Mouse (Mus musculus): ENCODE data around the gene Jpt2. TPM values are rescaled to one million over a fixed set of nuclear protein-coding genes. Genes with fewer than 3 reads are reported as not detected.

Jpt2 gene
- polyA plus RNA-seq, 1 experiment from 2014 or later: 201 TPM

- H3K4me1 ChIP-seq (ENCODE audit: control insufficient read depth, insufficient read depth, low read length): peaks cover 8% of the 10 kb centered on the region
- DNase-seq (ENCODE audit: low spot score): no peak
- H3K36me3 ChIP-seq (ENCODE audit: control insufficient read depth, insufficient read depth, low read length): no peaks in the 10 kb centered on the region
- no peak for ATAC-seq (ENCODE audit: insufficient number of reproducible peaks, low FRiP score, low TSS enrichment, low read depth)
- no peak overlapping the region for H3K9ac ChIP-seq (ENCODE audit: low read length)
- no peak overlapping the region for H3K4me3 ChIP-seq (ENCODE audit: low read depth, low read length)
- no peaks in the 10 kb centered on the region for H3K9me3 ChIP-seq (ENCODE audit: control insufficient read depth, low read length)
- WGBS: 92% methylated on average over 4 of the region's 4 CpGs
- peak overlapping the region; percentile 20; the same call in 1 of the 2 replicates for H3K4me2 ChIP-seq (ENCODE audit: low read depth, severe bottlenecking)
- H3K27ac ChIP-seq (replicated peaks; ENCODE audit: low read depth, low read length): no peak overlapping the region
- H3K27me3 ChIP-seq (ENCODE audit: control insufficient read depth, insufficient read depth, low read length): no peaks in the 10 kb centered on the region
These were observed 25.6 kb downstream of the Jpt2 start for GRCm38 (mm10) chr17:24934926-24935325.

GRCm38 (mm10) chr17:24933163-24933562 lies 27.3 kb downstream of the Jpt2 start:
- no peak for ATAC-seq (ENCODE audit: insufficient number of reproducible peaks, low FRiP score, low TSS enrichment, low read depth)

DNA sequence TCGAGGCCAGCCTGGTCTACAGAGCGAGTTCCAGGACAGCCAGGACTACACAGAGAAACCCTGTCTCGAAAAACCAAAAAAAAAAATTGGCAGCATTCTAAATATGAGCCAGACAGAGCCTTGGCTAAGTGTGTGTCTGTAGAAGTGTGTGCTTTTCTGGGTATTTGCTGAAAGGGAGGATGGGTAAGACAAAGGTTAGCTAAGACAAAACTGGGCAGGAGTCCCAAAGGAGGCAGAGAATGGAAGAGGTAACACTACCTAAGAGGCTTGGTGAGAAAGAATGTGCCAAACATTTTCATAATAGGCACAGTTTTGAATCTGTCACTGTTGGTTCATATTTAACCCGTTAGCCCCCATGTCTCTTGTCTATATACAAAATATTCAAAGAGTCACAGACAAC lies 28.1 kb downstream of the Jpt2 start:
- WGBS: 91% methylated on average over 4 of the region's 4 CpGs
- H3K27me3 ChIP-seq (ENCODE audit: control insufficient read depth, insufficient read depth, low read length): no peaks in the 10 kb centered on the region
- H3K9me3 ChIP-seq (ENCODE audit: control insufficient read depth, low read length): no peaks in the 10 kb centered on the region
- H3K4me2 ChIP-seq (ENCODE audit: low read depth, severe bottlenecking): no peak overlapping the region
- ATAC-seq (ENCODE audit: insufficient number of reproducible peaks, low FRiP score, low TSS enrichment, low read depth): no peak
- H3K36me3 ChIP-seq (ENCODE audit: control insufficient read depth, insufficient read depth, low read length): peaks cover 3% of the 10 kb centered on the region; the same call in 1 of the 2 replicates
- H3K9ac ChIP-seq (ENCODE audit: low read length): no peak overlapping the region
- DNase-seq (ENCODE audit: low spot score): no peak
- no peak overlapping the region for H3K4me3 ChIP-seq (ENCODE audit: low read depth, low read length)
- peaks cover 8% of the 10 kb centered on the region for H3K4me1 ChIP-seq (ENCODE audit: control insufficient read depth, insufficient read depth, low read length)
- H3K27ac ChIP-seq (replicated peaks; ENCODE audit: low read depth, low read length): no peak overlapping the region

More at GRCm38 (mm10) chr17:24933163-24933562, 27.3 kb downstream of the Jpt2 start:
- Histone ChIP-seq H3K36me3 (ENCODE audit: control insufficient read depth, insufficient read depth, low read length) (no peaks in the 10 kb centered on the region), H3K4me2 (ENCODE audit: low read depth, severe bottlenecking) (no peak overlapping the region), H3K27me3 (ENCODE audit: control insufficient read depth, insufficient read depth, low read length) (no peaks in the 10 kb centered on the region), H3K4me3 (ENCODE audit: low read depth, low read length) (no peak overlapping the region), H3K4me1 (ENCODE audit: control insufficient read depth, insufficient read depth, low read length) (peaks cover 8% of the 10 kb centered on the region), H3K9me3 (ENCODE audit: control insufficient read depth, low read length) (no peaks in the 10 kb centered on the region), H3K27ac (replicated peaks; ENCODE audit: low read depth, low read length) (no peak overlapping the region), H3K9ac (ENCODE audit: low read length) (no peak overlapping the region)
- WGBS: 76% methylated on average over 4 of the region's 4 CpGs
- no peak for DNase-seq (ENCODE audit: low spot score)

- no peak for ATAC-seq (ENCODE audit: insufficient number of reproducible peaks, low FRiP score, low TSS enrichment, low read depth)
- DNase-seq (ENCODE audit: low spot score): no peak
- Histone ChIP-seq H3K27ac (replicated peaks; ENCODE audit: low read depth, low read length) (no peak overlapping the region), H3K9ac (ENCODE audit: low read length) (no peak overlapping the region), H3K36me3 (ENCODE audit: control insufficient read depth, insufficient read depth, low read length) (peaks cover 10% of the 10 kb centered on the region), H3K4me1 (ENCODE audit: control insufficient read depth, insufficient read depth, low read length) (no peaks in the 10 kb centered on the region), H3K27me3 (ENCODE audit: control insufficient read depth, insufficient read depth, low read length) (no peaks in the 10 kb centered on the region), H3K9me3 (ENCODE audit: control insufficient read depth, low read length) (no peaks in the 10 kb centered on the region), H3K4me3 (ENCODE audit: low read depth, low read length) (no peak overlapping the region), H3K4me2 (ENCODE audit: low read depth, severe bottlenecking) (no peak overlapping the region)
- 85% methylated on average over 1 of the region's 1 CpGs for WGBS
These were observed 31.0 kb downstream of the Jpt2 start for GRCm38 (mm10) chr17:24929506-24929905.

DNA sequence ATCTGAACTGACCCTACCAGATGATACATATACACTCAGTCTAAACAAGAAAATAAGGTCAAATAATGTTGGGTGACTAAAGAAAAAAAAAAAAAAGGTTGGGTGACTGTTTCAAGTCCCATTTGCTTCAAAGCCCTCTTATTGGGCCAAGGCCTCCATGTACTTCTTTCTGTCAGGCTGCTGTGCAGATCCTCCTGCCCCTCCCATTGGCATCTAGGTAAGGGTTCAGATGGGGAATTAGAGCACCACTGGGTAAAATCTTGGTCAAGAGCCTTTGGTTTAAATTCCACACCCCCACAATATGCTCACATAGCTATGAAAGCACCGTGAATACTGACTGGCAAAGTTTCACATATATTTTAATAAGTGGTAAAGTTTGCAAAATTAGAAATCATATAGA lies 37.2 kb downstream of the Jpt2 start:
- H3K9ac ChIP-seq (ENCODE audit: low read length): no peak overlapping the region
- H3K36me3 ChIP-seq (ENCODE audit: control insufficient read depth, insufficient read depth, low read length): peaks cover 31% of the 10 kb centered on the region
- DNase-seq (ENCODE audit: low spot score) (no peak), ATAC-seq (ENCODE audit: insufficient number of reproducible peaks, low FRiP score, low TSS enrichment, low read depth) (no peak)
- no peaks in the 10 kb centered on the region for H3K9me3 ChIP-seq (ENCODE audit: control insufficient read depth, low read length)
- H3K27me3 ChIP-seq (ENCODE audit: control insufficient read depth, insufficient read depth, low read length): no peaks in the 10 kb centered on the region
- 90% methylated on average over 1 of the region's 1 CpGs for WGBS
- no peak overlapping the region for H3K4me2 ChIP-seq (ENCODE audit: low read depth, severe bottlenecking)
- no peaks in the 10 kb centered on the region for H3K4me1 ChIP-seq (ENCODE audit: control insufficient read depth, insufficient read depth, low read length)
- no peak overlapping the region for H3K27ac ChIP-seq (replicated peaks; ENCODE audit: low read depth, low read length)
- H3K4me3 ChIP-seq (ENCODE audit: low read depth, low read length): no peak overlapping the region

DNA sequence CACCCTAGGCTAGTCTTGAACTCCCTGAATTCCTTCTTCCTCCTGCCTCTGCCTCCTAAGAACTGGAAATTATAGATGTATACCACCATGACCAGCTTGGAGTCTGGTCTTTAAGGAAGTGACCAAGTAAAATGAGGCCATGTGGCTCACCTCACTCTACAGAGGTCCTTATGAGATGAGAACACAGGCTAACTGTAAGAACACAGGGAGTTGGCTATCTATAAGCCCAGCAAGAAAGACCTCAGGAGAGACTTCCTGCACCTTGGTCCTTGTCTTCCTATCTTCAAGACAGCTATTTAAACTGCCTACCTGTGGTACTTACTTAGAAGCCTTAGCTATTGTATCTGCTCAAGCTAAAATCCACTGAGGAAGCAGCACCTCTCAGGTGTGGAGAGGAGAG lies 46.5 kb downstream of the Jpt2 start:
- Histone ChIP-seq H3K4me3 (ENCODE audit: low read depth, low read length) (no peak overlapping the region), H3K4me2 (ENCODE audit: low read depth, severe bottlenecking) (no peak overlapping the region), H3K36me3 (ENCODE audit: control insufficient read depth, insufficient read depth, low read length) (peaks cover 25% of the 10 kb centered on the region; the same call in 1 of the 2 replicates), H3K27me3 (ENCODE audit: control insufficient read depth, insufficient read depth, low read length) (no peaks in the 10 kb centered on the region), H3K4me1 (ENCODE audit: control insufficient read depth, insufficient read depth, low read length) (no peaks in the 10 kb centered on the region), H3K9ac (ENCODE audit: low read length) (no peak overlapping the region), H3K27ac (replicated peaks; ENCODE audit: low read depth, low read length) (no peak overlapping the region), H3K9me3 (ENCODE audit: control insufficient read depth, low read length) (no peaks in the 10 kb centered on the region)
- DNase-seq (ENCODE audit: low spot score): no peak
- ATAC-seq (ENCODE audit: insufficient number of reproducible peaks, low FRiP score, low TSS enrichment, low read depth): no peak

DNA sequence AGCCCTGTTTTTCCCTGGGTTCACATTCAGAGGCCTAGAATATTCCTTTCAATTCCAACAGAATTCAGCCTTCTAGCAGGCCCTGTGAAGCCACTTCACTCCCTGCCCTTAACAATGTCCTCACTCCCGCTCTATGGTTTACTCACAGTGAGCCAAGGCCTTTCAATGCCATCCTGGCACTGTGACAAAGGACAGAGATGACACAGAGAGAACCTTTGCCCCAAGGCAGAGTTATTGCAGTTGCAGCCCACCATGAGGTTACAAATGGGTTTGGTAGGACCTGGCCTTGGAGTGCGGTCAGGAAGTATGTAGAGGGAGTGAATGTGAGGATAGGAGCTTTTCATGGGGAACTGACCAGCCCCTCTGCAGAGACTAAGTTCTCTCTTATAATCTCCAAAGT lies 52.9 kb downstream of the Jpt2 start:
- H3K4me1 ChIP-seq (ENCODE audit: control insufficient read depth, insufficient read depth, low read length): no peaks in the 10 kb centered on the region
- no peak overlapping the region for H3K27ac ChIP-seq (replicated peaks; ENCODE audit: low read depth, low read length)
- no peak overlapping the region for H3K9ac ChIP-seq (ENCODE audit: low read length)
- H3K4me3 ChIP-seq (ENCODE audit: low read depth, low read length): no peak overlapping the region
- peaks cover 25% of the 10 kb centered on the region for H3K36me3 ChIP-seq (ENCODE audit: control insufficient read depth, insufficient read depth, low read length)
- no peaks in the 10 kb centered on the region for H3K27me3 ChIP-seq (ENCODE audit: control insufficient read depth, insufficient read depth, low read length)
- no peak for DNase-seq (ENCODE audit: low spot score)
- 97% methylated on average over 2 of the region's 2 CpGs for WGBS
- no peak for ATAC-seq (ENCODE audit: insufficient number of reproducible peaks, low FRiP score, low TSS enrichment, low read depth)
- H3K9me3 ChIP-seq (ENCODE audit: control insufficient read depth, low read length): no peaks in the 10 kb centered on the region
- H3K4me2 ChIP-seq (ENCODE audit: low read depth, severe bottlenecking): no peak overlapping the region

DNA sequence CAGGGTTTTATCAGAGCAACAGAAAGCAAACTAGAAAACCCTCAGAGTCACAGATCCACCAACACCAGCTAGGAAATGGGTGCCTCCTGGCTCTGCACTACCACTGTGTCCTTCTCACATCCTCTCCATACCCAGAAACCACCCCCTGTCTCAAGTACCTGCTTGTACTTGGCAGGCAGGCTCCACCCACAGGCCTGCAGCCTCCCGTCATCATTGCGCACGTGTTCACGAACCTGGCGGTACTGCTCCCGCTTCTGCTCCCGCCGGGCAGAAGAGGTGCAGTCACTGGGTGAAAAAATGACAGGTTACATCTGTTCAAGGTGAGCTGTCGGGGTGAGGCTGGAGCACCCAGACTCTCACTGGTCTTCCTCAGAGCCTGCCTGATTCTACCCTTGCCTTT lies 56.7 kb downstream of the Jpt2 start:
- Histone ChIP-seq H3K9ac (ENCODE audit: low read length) (no peak overlapping the region), H3K27ac (replicated peaks; ENCODE audit: low read depth, low read length) (no peak overlapping the region), H3K36me3 (ENCODE audit: control insufficient read depth, insufficient read depth, low read length) (peaks cover 43% of the 10 kb centered on the region), H3K4me1 (ENCODE audit: control insufficient read depth, insufficient read depth, low read length) (no peaks in the 10 kb centered on the region; the same call in 1 of the 2 replicates), H3K4me3 (ENCODE audit: low read depth, low read length) (no peak overlapping the region), H3K27me3 (ENCODE audit: control insufficient read depth, insufficient read depth, low read length) (no peaks in the 10 kb centered on the region), H3K4me2 (ENCODE audit: low read depth, severe bottlenecking) (no peak overlapping the region), H3K9me3 (ENCODE audit: control insufficient read depth, low read length) (no peaks in the 10 kb centered on the region)
- 87% methylated on average over 9 of the region's 9 CpGs for WGBS
- DNase-seq (ENCODE audit: low spot score) (no peak), ATAC-seq (ENCODE audit: insufficient number of reproducible peaks, low FRiP score, low TSS enrichment, low read depth) (no peak)

Measured in limb, embryonic 11.5 days (tissue).